9 mouse cellular contexts compared by ENCODE assay signal in genomic region chr6:49057053-49058021, GRCm38 (mm10). TPM values are rescaled to one million over a fixed set of nuclear protein-coding genes. Genes with fewer than 3 reads are reported as not detected.
DNase-seq lines count a peak whose midpoint lies in the region; ATAC-seq and TF ChIP-seq lines count a peak whose summit lies in the region.
"Had no signal": no experiment of that assay in that cellular context is flagged by ENCODE, and none has a peak within 500 bp of the region (broad histone marks: within the 10 kb centered on the region; RNA-seq: fewer than 3 reads in every experiment).

No protein-coding gene starts in this region.

- no peak overlapping the region for H3K4me3 ChIP-seq in G1E (ENCODE audit: low read depth, low read length)
- no peak overlapping the region for H3K4me3 ChIP-seq in layer of hippocampus, adult 2 months
- H3K4me3 ChIP-seq: limb, embryonic 13.5 days had no signal

- H3K27ac ChIP-seq in layer of hippocampus, adult 2 months = no peak overlapping the region
- H3K27ac ChIP-seq: limb, embryonic 13.5 days had no signal

- H3K9me3 ChIP-seq in G1E (replicated peaks) = peaks cover 3% of the 10 kb centered on the region
- H3K9me3 ChIP-seq: limb, embryonic 13.5 days had no signal

- H3K27me3 ChIP-seq in G1E (ENCODE audit: insufficient read depth, low read length) = peaks cover 24% of the 10 kb centered on the region
- H3K27me3 ChIP-seq: limb, embryonic 13.5 days had no signal

- intact Hi-C loops in heart, postnatal 14 days (cut with DNase I) = loop anchor here (2.0 to 5.0 kb wide), 4 partner anchors 85 to 340 kb away; partner anchors contain the start of gene Stk31

- no peaks in the 10 kb centered on the region for H3K36me3 ChIP-seq in G1E (replicated peaks)
- H3K36me3 ChIP-seq: limb, embryonic 13.5 days had no signal

- DNase-seq in G1E (ENCODE audit: low spot score) = peak; percentile 27
- peak; percentile 83 for DNase-seq in adrenal gland, postnatal 10 days
- peak; percentile 80 for DNase-seq in embryo, embryonic 11 days
- peak; percentile 75 to 82 for DNase-seq in heart, postnatal 14 days
- peak; percentile 79 to 85 for DNase-seq in layer of hippocampus, adult 2 months (ENCODE audit: low spot score in 2 of 2)
- DNase-seq in lung, postnatal 4 days = peak; percentile 56 to 81
- DNase-seq in right cerebral cortex, postnatal 10 days (ENCODE audit: low spot score in 2 of 2) = peak; percentile 74 to 85

- TF ChIP-seq CTCF in G1E (IDR thresholded peaks at IDR 0.05; ENCODE audit: low read depth, low read length) = peak; percentile 47; the same call in 1 of the 2 replicates
- TF ChIP-seq CTCF in layer of hippocampus, adult 2 months (conservative IDR thresholded peaks at IDR 0.05) = peak; percentile 95

- peaks cover 3% of the 10 kb centered on the region for H3K4me1 ChIP-seq in G1E (ENCODE audit: insufficient read depth, low read depth, low read length)

- no peak for ATAC-seq in G1E (ENCODE audit: extremely low read depth, insufficient number of reproducible peaks, low FRiP score, poor library complexity, severe bottlenecking)
- ATAC-seq in erythroid progenitor cell, adult 5-6 weeks (replicated peaks; ENCODE audit: low FRiP score, poor library complexity, severe bottlenecking) = no peak

RNA-seq across cellular contexts. Expression of gene Malsu1, which starts 16.3 kb away (rescaled TPM):
- total RNA-seq in G1E (2014; fragmentation: Nextera tagmentation) (29.3 and 34.7 TPM in 2 replicates), G1E (2017) (46.9 and 48.7 TPM in 2 replicates)
- polyA plus RNA-seq in G1E (2012) = 41.4 and 57.6 TPM in 2 replicates
- 10 to 100 TPM; 45.7 to 52.5 TPM for total RNA-seq in adrenal gland, postnatal 10 days (2021)
- 10 to 100 TPM; 36.7 to 40.0 TPM for total RNA-seq in heart, postnatal 14 days (2021)
- total RNA-seq in layer of hippocampus, adult 2 months (2021) = 10 to 100 TPM; 25.4 to 27.8 TPM
- 4.2 and 21.6 TPM in 2 replicates for total RNA-seq in erythroid progenitor cell, adult 5-6 weeks (2015; ENCODE audit: low replicate concordance)
- total RNA-seq in erythroid progenitor cell, adult 5-6 weeks (2017; ENCODE audit: low replicate concordance) = 0.45 and 6.3 TPM in 2 replicates

RNA-seq across cellular contexts. Expression of gene Gpnmb, which starts 21.0 kb away (rescaled TPM):
- total RNA-seq in G1E (2014; fragmentation: Nextera tagmentation) = not detected in 2 replicates
- 0.16 TPM in 1 of 2 replicates, not detected in the other for total RNA-seq in G1E (2017)
- polyA plus RNA-seq in G1E (2012) = 0.03 and 0.05 TPM in 2 replicates
- under 1 TPM; 0.55 to 0.84 TPM for total RNA-seq in adrenal gland, postnatal 10 days (2021)
- total RNA-seq in heart, postnatal 14 days (2021) = 1 to 10 TPM in 1 of 2 experiments, under 1 TPM in 1; 0.59 to 1.1 TPM
- 1 to 10 TPM; 2.9 to 3.6 TPM for total RNA-seq in layer of hippocampus, adult 2 months (2021)
- 13.7 TPM in 1 of 2 replicates, not detected in the other for total RNA-seq in erythroid progenitor cell, adult 5-6 weeks (2015; ENCODE audit: low replicate concordance)
- total RNA-seq in erythroid progenitor cell, adult 5-6 weeks (2017; ENCODE audit: low replicate concordance) = 0.13 TPM in 1 of 2 replicates, not detected in the other

Comparison
In these comparisons a context has a peak if more than half of its experiments do, and no peak if none do; other contexts are left out.
1. DNase-seq: peak in every context shown above with its lines; median percentile 83 in adrenal gland, postnatal 10 days; 82 in layer of hippocampus, adult 2 months; 80 in embryo, embryonic 11 days; 80 in right cerebral cortex, postnatal 10 days; 78 in heart, postnatal 14 days; 68 in lung, postnatal 4 days; 27 in G1E.